Mouse (Mus musculus): ENCODE measurements around the gene Zfand2b. TPM values are rescaled to one million over a fixed set of nuclear protein-coding genes. Genes with fewer than 3 reads are reported as not detected.
A peak's percentile ranks its signal among the peaks of the same experiment; 100 is the strongest.

The Zfand2b gene
- polyA plus RNA-seq, 1 experiment from 2014 or later, result 39.9 TPM

- Histone ChIP-seq H3K27ac (peak overlapping the region; percentile 90), H3K27me3 (no peaks in the 10 kb centered on the region), H3K9ac (peak overlapping the region; percentile 91), H3K4me1 (peaks cover 19% of the 10 kb centered on the region), H3K4me3 (peak overlapping the region; percentile 87), H3K4me2 (peak overlapping the region; percentile 90), H3K36me3 (peaks cover 18% of the 10 kb centered on the region), H3K9me3 (no peaks in the 10 kb centered on the region)
- under 1% methylated on average over 19 of the region's 19 CpGs for WGBS
- peak; percentile 33; the same call in 1 of the 2 replicates for ATAC-seq (ENCODE audit: borderline replicate concordance, extremely low read depth, low FRiP score, low TSS enrichment)
Observed at GRCm38 (mm10) chr1:75192452-75192851, 24.0 kb downstream of the Zfand2b start.

GRCm38 (mm10) chr1:75201236-75201635 lies 32.8 kb downstream of the Zfand2b start:
- no peak overlapping the region for H3K9ac ChIP-seq
- no peaks in the 10 kb centered on the region for H3K9me3 ChIP-seq
- no peaks in the 10 kb centered on the region for H3K4me1 ChIP-seq
- H3K36me3 ChIP-seq, result peaks cover 36% of the 10 kb centered on the region
- no peaks in the 10 kb centered on the region for H3K27me3 ChIP-seq
- 91% methylated on average over 1 of the region's 1 CpGs for WGBS
- H3K4me2 ChIP-seq, result no peak overlapping the region
- H3K27ac ChIP-seq, result no peak overlapping the region
- no peak for ATAC-seq (ENCODE audit: borderline replicate concordance, extremely low read depth, low FRiP score, low TSS enrichment)
- no peak overlapping the region for H3K4me3 ChIP-seq

DNA sequence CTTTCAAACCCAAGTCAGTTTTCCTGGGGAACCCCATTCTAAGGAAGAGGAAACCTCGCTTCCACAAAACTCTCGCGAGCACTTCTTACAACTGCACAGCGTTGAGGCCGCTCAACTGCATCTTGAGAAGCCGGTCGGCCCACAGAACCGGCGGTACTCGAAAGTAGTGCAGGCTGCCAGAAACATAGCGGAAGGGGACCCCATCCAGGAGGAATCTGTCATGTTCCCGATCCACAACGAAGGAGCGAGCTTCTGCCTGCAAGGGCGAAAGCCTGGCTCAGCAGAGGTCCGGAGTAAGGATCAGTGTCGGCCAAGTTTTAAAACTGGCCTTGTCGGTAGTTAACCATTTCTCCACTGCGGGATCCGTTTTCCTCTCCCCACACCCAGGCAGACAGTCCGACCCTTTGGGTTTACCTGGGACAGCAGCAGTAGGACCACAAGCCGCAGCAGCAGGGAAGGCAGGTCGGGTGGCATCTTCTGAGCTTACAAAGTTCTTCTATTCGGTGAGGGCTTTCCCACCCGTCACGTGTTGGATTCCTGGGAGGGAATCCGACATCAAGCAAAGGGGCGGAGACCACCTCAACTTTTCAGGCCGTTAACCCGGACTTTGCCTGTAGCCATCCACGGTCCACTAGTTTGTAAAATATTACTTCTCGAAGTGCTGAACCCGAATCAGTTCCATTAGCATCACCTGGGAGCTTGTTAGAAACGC lies 40.7 kb downstream of the Zfand2b start:
- Histone ChIP-seq H3K4me3 (peak overlapping the region; percentile 70), H3K4me2 (peak overlapping the region; percentile 81), H3K9me3 (no peaks in the 10 kb centered on the region), H3K36me3 (peaks cover 17% of the 10 kb centered on the region; the same call in 1 of the 2 replicates), H3K4me1 (peaks cover 39% of the 10 kb centered on the region), H3K27me3 (no peaks in the 10 kb centered on the region), H3K27ac (peak overlapping the region; percentile 15; the same call in 1 of the 2 replicates), H3K9ac (peak overlapping the region; percentile 52)
- WGBS, result 10% methylated on average over 34 of the region's 34 CpGs
- ATAC-seq (ENCODE audit: borderline replicate concordance, extremely low read depth, low FRiP score, low TSS enrichment), result no peak

DNA sequence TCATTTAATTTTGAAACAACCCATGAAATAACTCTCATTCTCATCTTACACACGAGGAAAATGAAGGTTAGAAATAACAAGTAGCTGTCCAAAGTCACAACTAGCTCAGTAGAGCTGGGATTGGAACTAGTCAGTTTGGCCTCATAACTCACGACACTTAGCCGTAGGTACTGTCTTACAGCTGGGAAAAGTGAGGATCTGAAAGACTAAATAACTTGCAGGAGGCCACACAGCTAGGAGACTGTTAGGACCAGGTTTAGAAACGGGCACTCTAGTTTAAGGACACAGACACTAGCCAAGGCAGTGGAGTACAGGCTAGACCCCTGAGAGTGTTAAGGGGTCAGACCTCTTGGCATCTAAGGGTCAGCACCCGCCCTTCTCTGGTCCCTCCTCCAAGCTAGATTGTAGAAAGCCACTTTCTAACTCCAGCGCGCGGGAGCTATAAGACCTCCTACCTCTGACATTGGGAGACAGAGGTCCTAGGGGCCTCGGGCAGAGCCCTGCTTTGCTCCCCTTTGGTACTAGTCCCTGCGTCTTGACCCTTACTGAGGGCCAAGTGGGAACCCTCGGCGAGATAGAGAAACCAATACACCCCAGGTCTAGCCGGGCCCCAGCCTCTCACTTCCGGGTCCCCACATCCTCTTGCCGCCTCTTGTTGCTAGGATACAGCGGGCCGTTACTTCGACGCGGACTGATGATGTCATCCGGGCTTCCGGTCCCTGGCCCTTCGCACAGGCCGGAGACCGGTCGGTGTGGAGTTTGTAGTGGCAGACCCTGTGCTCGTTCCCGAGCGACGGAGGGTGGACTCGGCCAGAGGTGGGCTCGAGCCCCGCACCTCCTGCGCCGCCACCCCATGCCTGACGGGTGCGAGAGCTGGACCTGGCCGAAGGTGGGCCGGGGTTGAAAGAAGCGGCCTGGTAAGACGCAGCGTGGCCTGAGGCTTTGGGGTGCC lies 42.0 kb downstream of the Zfand2b start, which contains the start of the genes Glb1l and Stk16:
Gene Glb1l, minus strand, starts transcription at position 678 of the 952 bp plus-strand sequence.
Gene Stk16, plus strand, starts transcription at position 703 of the 952 bp plus-strand sequence.
- H3K4me1 ChIP-seq, result peaks cover 45% of the 10 kb centered on the region
- 5% methylated on average over 42 of the region's 42 CpGs for WGBS

GRCm38 (mm10) chr1:75211141-75211708 lies 42.8 kb downstream of the Zfand2b start:
- Histone ChIP-seq H3K27me3 (no peaks in the 10 kb centered on the region), H3K36me3 (peaks cover 30% of the 10 kb centered on the region; the same call in 1 of the 2 replicates), H3K4me1 (peaks cover 45% of the 10 kb centered on the region), H3K4me3 (peak overlapping the region; percentile 70), H3K9me3 (no peaks in the 10 kb centered on the region), H3K4me2 (peak overlapping the region; percentile 81), H3K9ac (peak overlapping the region; percentile 87), H3K27ac (no peak overlapping the region)
- peak; percentile 4; the same call in 1 of the 2 replicates for ATAC-seq (ENCODE audit: borderline replicate concordance, extremely low read depth, low FRiP score, low TSS enrichment)
- WGBS, result 8% methylated on average over 17 of the region's 17 CpGs

More for the DNA sequence above, 42.0 kb downstream of the Zfand2b start, which contains the start of the genes Glb1l and Stk16:
- ATAC-seq (ENCODE audit: borderline replicate concordance, extremely low read depth, low FRiP score, low TSS enrichment), result peak; percentile 92
- Histone ChIP-seq H3K9ac (peak within 1 kb of the TSS; percentile 87), H3K27me3 (no peaks in the 10 kb centered on the region), H3K4me2 (peak within 1 kb of the TSS; percentile 81), H3K36me3 (peaks cover 25% of the 10 kb centered on the region; the same call in 1 of the 2 replicates), H3K9me3 (no peaks in the 10 kb centered on the region), H3K4me3 (peak within 1 kb of the TSS; percentile 70), H3K27ac (no peak within 1 kb of the TSS)

GRCm38 (mm10) chr1:75212542-75212941 lies 44.1 kb downstream of the Zfand2b start:
- Histone ChIP-seq H3K27ac (no peak overlapping the region), H3K4me1 (peaks cover 45% of the 10 kb centered on the region), H3K9me3 (no peaks in the 10 kb centered on the region), H3K4me3 (no peak overlapping the region), H3K27me3 (peaks cover 7% of the 10 kb centered on the region), H3K9ac (no peak overlapping the region), H3K36me3 (peaks cover 30% of the 10 kb centered on the region; the same call in 1 of the 2 replicates), H3K4me2 (no peak overlapping the region)
- WGBS, result 74% methylated on average over 4 of the region's 4 CpGs
- no peak for ATAC-seq (ENCODE audit: borderline replicate concordance, extremely low read depth, low FRiP score, low TSS enrichment)

DNA sequence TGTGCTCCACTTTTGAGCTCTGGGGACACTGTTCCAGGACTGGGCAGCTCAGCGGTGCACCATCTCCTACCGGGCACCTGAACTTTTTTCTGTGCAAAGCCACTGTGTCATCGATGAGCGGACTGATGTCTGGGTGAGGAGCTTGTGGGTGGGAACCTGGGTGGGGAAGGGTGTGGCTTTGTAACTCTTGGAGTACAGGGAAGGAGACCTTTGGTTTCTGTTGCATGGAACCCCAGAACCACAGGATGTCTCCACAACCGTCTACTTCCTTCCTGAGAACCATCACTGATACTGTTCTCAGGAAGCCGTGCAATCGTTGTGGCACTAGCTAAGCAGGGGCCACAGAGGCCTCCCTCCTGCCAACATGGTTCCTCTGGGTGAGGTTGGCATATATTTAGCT lies 44.6 kb downstream of the Zfand2b start:
- Histone ChIP-seq H3K4me1 (peaks cover 49% of the 10 kb centered on the region), H3K9ac (no peak overlapping the region), H3K36me3 (peaks cover 30% of the 10 kb centered on the region; the same call in 1 of the 2 replicates), H3K4me2 (no peak overlapping the region), H3K27ac (no peak overlapping the region), H3K4me3 (no peak overlapping the region), H3K9me3 (no peaks in the 10 kb centered on the region), H3K27me3 (peaks cover 12% of the 10 kb centered on the region)
- no peak for ATAC-seq (ENCODE audit: borderline replicate concordance, extremely low read depth, low FRiP score, low TSS enrichment)
- 86% methylated on average over 7 of the region's 7 CpGs for WGBS

GRCm38 (mm10) chr1:75214442-75214841 lies 46.0 kb downstream of the Zfand2b start:
- H3K36me3 ChIP-seq, result peaks cover 30% of the 10 kb centered on the region; the same call in 1 of the 2 replicates
- no peak overlapping the region for H3K9ac ChIP-seq
- WGBS, result 46% methylated on average over 2 of the region's 2 CpGs
- no peak for ATAC-seq (ENCODE audit: borderline replicate concordance, extremely low read depth, low FRiP score, low TSS enrichment)
- H3K4me2 ChIP-seq, result no peak overlapping the region
- 0 out of 2 replicates have a peak overlapping the region, but pooled peaks have one; percentile 11 for H3K27ac ChIP-seq
- peaks cover 26% of the 10 kb centered on the region for H3K27me3 ChIP-seq
- H3K4me3 ChIP-seq, result no peak overlapping the region
- H3K9me3 ChIP-seq, result no peaks in the 10 kb centered on the region
- H3K4me1 ChIP-seq, result peaks cover 53% of the 10 kb centered on the region

GRCm38 (mm10) chr1:75214886-75215285 lies 46.4 kb downstream of the Zfand2b start:
- Histone ChIP-seq H3K4me2 (no peak overlapping the region), H3K4me3 (no peak overlapping the region), H3K9me3 (no peaks in the 10 kb centered on the region), H3K36me3 (peaks cover 30% of the 10 kb centered on the region; the same call in 1 of the 2 replicates), H3K9ac (no peak overlapping the region), H3K27ac (0 out of 2 replicates have a peak overlapping the region, but pooled peaks have one; percentile 11), H3K4me1 (peaks cover 52% of the 10 kb centered on the region), H3K27me3 (peaks cover 30% of the 10 kb centered on the region)
- no peak for ATAC-seq (ENCODE audit: borderline replicate concordance, extremely low read depth, low FRiP score, low TSS enrichment)
- WGBS, result 56% methylated on average over 5 of the region's 5 CpGs

DNA sequence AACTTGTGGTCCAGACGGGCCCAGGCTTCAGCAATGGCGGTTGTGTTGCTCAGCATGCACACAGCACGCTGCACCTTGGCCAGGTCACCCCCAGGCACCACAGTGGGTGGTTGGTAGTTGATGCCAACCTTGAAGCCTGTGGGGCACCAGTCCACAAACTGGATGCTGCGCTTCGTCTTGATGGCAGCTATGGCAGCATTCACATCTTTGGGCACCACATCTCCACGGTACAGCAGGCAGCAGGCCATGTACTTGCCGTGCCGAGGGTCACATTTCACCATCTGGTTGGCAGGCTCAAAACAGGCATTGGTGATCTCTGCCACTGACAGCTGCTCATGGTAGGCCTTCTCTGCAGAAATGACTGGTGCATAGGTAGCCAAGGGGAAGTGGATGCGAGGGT lies 47.3 kb downstream of the Zfand2b start:
- H3K4me2 ChIP-seq, result no peak overlapping the region
- H3K36me3 ChIP-seq, result peaks cover 30% of the 10 kb centered on the region; the same call in 1 of the 2 replicates
- no peak for ATAC-seq (ENCODE audit: borderline replicate concordance, extremely low read depth, low FRiP score, low TSS enrichment)
- H3K9me3 ChIP-seq, result no peaks in the 10 kb centered on the region
- H3K4me1 ChIP-seq, result peaks cover 48% of the 10 kb centered on the region
- H3K9ac ChIP-seq, result no peak overlapping the region
- H3K4me3 ChIP-seq, result no peak overlapping the region
- 91% methylated on average over 9 of the region's 9 CpGs for WGBS
- no peak overlapping the region for H3K27ac ChIP-seq
- H3K27me3 ChIP-seq, result peaks cover 39% of the 10 kb centered on the region
